Mouse (Mus musculus): ENCODE measurements around the gene 4930544G11Rik.

- no peak for TF ChIP-seq CTCF (IDR thresholded peaks at IDR 0.05)
- TF ChIP-seq EP300 (IDR thresholded peaks at IDR 0.05; ENCODE audit: insufficient read depth, low read depth, low read length) = no peak
Measured at GRCm38 (mm10) chr6:65952309-65952708, at the start of gene 4930544G11Rik.
